Comparison of ENCODE assay signal across 21 mouse cellular contexts in genomic region chr19:10271592-10271991, GRCm38 (mm10). TPM values are rescaled to one million over a fixed set of nuclear protein-coding genes. Genes with fewer than 3 reads are reported as not detected.
DNase-seq lines count a peak whose midpoint lies in the region; TF ChIP-seq lines count a peak whose summit lies in the region.
"Had no signal": no experiment of that assay in that cellular context is flagged by ENCODE, and none has a peak within 500 bp of the region (broad histone marks: within the 10 kb centered on the region; RNA-seq: fewer than 3 reads in every experiment).

No protein-coding gene starts in this region.

- peak; percentile 92 for DNase-seq in heart, adult 11 months
- DNase-seq in heart, adult 2 months: no peak
- no peak for DNase-seq in layer of hippocampus, adult 2 months (ENCODE audit: low spot score in 2 of 2)
- DNase-seq in layer of hippocampus, postnatal 25 days (ENCODE audit: extremely low spot score in 1 of 2, low spot score in 1 of 2): no peak
- no peak for DNase-seq in limb, embryonic 10.5 days (ENCODE audit: low spot score)
- DNase-seq: adrenal gland, adult 8-10 months; adrenal gland, postnatal 14 days; adrenal gland, postnatal 36 days; B cell, adult 2 months; cerebellum, adult 11-12 months; cerebellum, adult 2 months; cerebellum, adult 9-10 months; cerebellum, postnatal 10 days; cerebellum, postnatal 25 days had no signal

- intact Hi-C loops in heart, adult 2 months (cut with DNase I): no loop called here

- WGBS in heart, adult 2 months: 90% methylated on average over 7 of the region's 7 CpGs
- 92% methylated on average over 7 of the region's 7 CpGs for WGBS in limb, embryonic 10.5 days

- H3K9me3 ChIP-seq in limb, embryonic 10.5 days (replicated peaks): no peaks in the 10 kb centered on the region
- H3K9me3 ChIP-seq: embryonic facial prominence, embryonic 10.5 days; embryonic facial prominence, embryonic 12.5 days; forebrain, embryonic 13.5 days; forebrain, embryonic 15.5 days; G1E had no signal

- TF ChIP-seq CTCF in heart, adult 2 months (IDR thresholded peaks at IDR 0.05): no peak
- no peak for TF ChIP-seq CTCF in layer of hippocampus, adult 2 months (conservative IDR thresholded peaks at IDR 0.05)

- no peak for TF ChIP-seq POLR2A in heart, adult 2 months (IDR thresholded peaks at IDR 0.05; ENCODE audit: insufficient read depth, low read depth, low read length)

- H3K36me3 ChIP-seq in heart, adult 2 months (ENCODE audit: control insufficient read depth, insufficient read depth, low read length): no peaks in the 10 kb centered on the region
- no peaks in the 10 kb centered on the region for H3K36me3 ChIP-seq in limb, embryonic 10.5 days
- H3K36me3 ChIP-seq: embryonic facial prominence, embryonic 10.5 days; embryonic facial prominence, embryonic 12.5 days; forebrain, embryonic 15.5 days; G1E had no signal

- H3K9ac ChIP-seq in heart, adult 2 months (ENCODE audit: low read depth, low read length): no peak overlapping the region
- H3K9ac ChIP-seq: embryonic facial prominence, embryonic 12.5 days; forebrain, embryonic 15.5 days had no signal

- H3K27me3 ChIP-seq in heart, adult 2 months (ENCODE audit: control insufficient read depth, insufficient read depth, low read length): no peaks in the 10 kb centered on the region
- peaks cover 36% of the 10 kb centered on the region for H3K27me3 ChIP-seq in limb, embryonic 10.5 days (ENCODE audit: low read depth, poor library complexity, severe bottlenecking)
- H3K27me3 ChIP-seq: embryonic facial prominence, embryonic 12.5 days; forebrain, embryonic 15.5 days; Patski had no signal

- no peak overlapping the region for H3K4me3 ChIP-seq in heart, adult 2 months
- H3K4me3 ChIP-seq in layer of hippocampus, adult 2 months: no peak overlapping the region
- H3K4me3 ChIP-seq in limb, embryonic 10.5 days: no peak overlapping the region
- H3K4me3 ChIP-seq: embryonic facial prominence, embryonic 10.5 days; embryonic facial prominence, embryonic 12.5 days; forebrain, embryonic 13.5 days; forebrain, embryonic 15.5 days had no signal

- peaks cover 5% of the 10 kb centered on the region for H3K4me1 ChIP-seq in heart, adult 2 months (ENCODE audit: control insufficient read depth, insufficient read depth, low read length)
- H3K4me1 ChIP-seq in limb, embryonic 10.5 days: peaks cover 59% of the 10 kb centered on the region

- no peaks in the 10 kb centered on the region for H3K79me2 ChIP-seq in heart, adult 2 months (replicated peaks; ENCODE audit: control insufficient read depth, insufficient read depth, low read length)

- H3K27ac ChIP-seq in heart, adult 2 months: no peak overlapping the region
- peak overlapping the region; percentile 82 for H3K27ac ChIP-seq in layer of hippocampus, adult 2 months
- 0 out of 2 replicates have a peak overlapping the region, but pooled peaks have one; percentile 20 for H3K27ac ChIP-seq in limb, embryonic 10.5 days
- H3K27ac ChIP-seq: embryonic facial prominence, embryonic 12.5 days; forebrain, embryonic 13.5 days; forebrain, embryonic 15.5 days had no signal

- TF ChIP-seq EP300 in heart, adult 2 months (IDR thresholded peaks at IDR 0.05; ENCODE audit: insufficient read depth, low read depth, low read length): no peak

RNA-seq across cellular contexts. Expression of gene Myrf, which starts 31.0 kb away (rescaled TPM):
- 1 to 10 TPM; 3.9 to 4.7 TPM for total RNA-seq in heart, adult 2 months (2021)
- polyA plus RNA-seq in heart, adult 2 months (2012; rRNA removed): 6.0 and 6.5 TPM in 2 replicates
- 10 to 100 TPM; 27.0 to 27.8 TPM for total RNA-seq in layer of hippocampus, adult 2 months (2021)
- total RNA-seq in layer of hippocampus, postnatal 25 days (2021): 10 to 100 TPM; 30.5 to 32.4 TPM
- polyA plus RNA-seq in limb, embryonic 10.5 days (2016; fragmentation: Nextera tagmentation; extraction: Ambion mirVana): 6.8 and 8.4 TPM in 2 replicates
- polyA plus RNA-seq: G1E had no signal

RNA-seq across cellular contexts. Expression of gene Dagla, which starts 33.1 kb away (rescaled TPM):
- 1 to 10 TPM; 2.5 to 3.3 TPM for total RNA-seq in heart, adult 2 months (2021)
- polyA plus RNA-seq in heart, adult 2 months (2012; rRNA removed): 4.8 and 5.7 TPM in 2 replicates
- total RNA-seq in layer of hippocampus, adult 2 months (2021): 100 to 1,000 TPM; 130 to 131 TPM
- 100 to 1,000 TPM; 121 to 142 TPM for total RNA-seq in layer of hippocampus, postnatal 25 days (2021)
- 1.8 and 2.2 TPM in 2 replicates for polyA plus RNA-seq in limb, embryonic 10.5 days (2016; fragmentation: Nextera tagmentation; extraction: Ambion mirVana)
- polyA plus RNA-seq: CD4-positive, CD25-positive, alpha-beta regulatory T cell, adult 4 months; G1E had no signal

Comparison
In these comparisons a context has a peak if more than half of its experiments do, and no peak if none do; other contexts are left out.
1. RNA of gene Myrf, which starts 31.0 kb away (total RNA-seq): 30.5 to 32.4 TPM in layer of hippocampus, postnatal 25 days and 27.0 to 27.8 TPM in layer of hippocampus, adult 2 months; 3.9 to 4.7 TPM in heart, adult 2 months; every median in the first group is over 4 times any median in the second.
2. RNA of gene Dagla, which starts 33.1 kb away (total RNA-seq): 121 to 142 TPM in layer of hippocampus, postnatal 25 days and 130 to 131 TPM in layer of hippocampus, adult 2 months; 2.5 to 3.3 TPM in heart, adult 2 months; every median in the first group is over 10 times any median in the second.